Comparison of ENCODE assay signal across 8 mouse cellular contexts in genomic region chr5:36396011-36396410, GRCm38 (mm10). TPM values are rescaled to one million over a fixed set of nuclear protein-coding genes. Genes with fewer than 3 reads are reported as not detected.
DNase-seq lines count a peak whose midpoint lies in the region; ATAC-seq and TF ChIP-seq lines count a peak whose summit lies in the region.

No protein-coding gene starts in this region.

- ATAC-seq in frontal cortex, adult (ENCODE audit: low TSS enrichment), result peak; percentile 29; the same call in 1 of the 2 replicates
- ATAC-seq in hindbrain, embryonic 12.5 days (ENCODE audit: low FRiP score), result no peak
- peak; percentile 69 for ATAC-seq in megakaryocyte progenitor cell, adult 5-6 weeks (replicated peaks; ENCODE audit: poor library complexity)

- peak; percentile 53 for TF ChIP-seq CTCF in cerebellum, adult 2 months (IDR thresholded peaks at IDR 0.05; ENCODE audit: borderline replicate concordance, insufficient read depth, low read depth, low read length)

- H3K36me3 ChIP-seq in hindbrain, embryonic 12.5 days, result no peaks in the 10 kb centered on the region

- TF ChIP-seq POLR2A in cerebellum, adult 2 months (IDR thresholded peaks at IDR 0.05; ENCODE audit: borderline replicate concordance, insufficient read depth, low read length), result no peak

- no peak overlapping the region for H3K27ac ChIP-seq in cerebellum, adult 2 months (ENCODE audit: insufficient read depth, low read length)
- no peak overlapping the region for H3K27ac ChIP-seq in hindbrain, embryonic 12.5 days

- WGBS in cerebellum, adult 2 months, result 32% methylated on average over 3 of the region's 3 CpGs
- WGBS in hindbrain, embryonic 12.5 days, result 68% methylated on average over 3 of the region's 3 CpGs

- no peaks in the 10 kb centered on the region; the same call in 1 of the 2 replicates for H3K4me1 ChIP-seq in cerebellum, adult 2 months (ENCODE audit: control insufficient read depth, insufficient read depth, low read length)
- H3K4me1 ChIP-seq in hindbrain, embryonic 12.5 days, result peaks cover 38% of the 10 kb centered on the region

- H3K9ac ChIP-seq in hindbrain, embryonic 12.5 days, result no peak overlapping the region

- no peak overlapping the region for H3K4me3 ChIP-seq in cerebellum, adult 2 months (replicated peaks; ENCODE audit: insufficient read depth, low read depth, low read length)
- H3K4me3 ChIP-seq in hindbrain, embryonic 12.5 days, result peak overlapping the region; percentile 71; the same call in 1 of the 2 replicates

- H3K4me2 ChIP-seq in hindbrain, embryonic 12.5 days (replicated peaks), result peak overlapping the region; percentile 92

- no peaks in the 10 kb centered on the region for H3K9me3 ChIP-seq in hindbrain, embryonic 12.5 days (replicated peaks)

- peaks cover 2% of the 10 kb centered on the region; the same call in 1 of the 2 replicates for H3K27me3 ChIP-seq in cerebellum, adult 2 months (ENCODE audit: control insufficient read depth, insufficient read depth, low read length)
- H3K27me3 ChIP-seq in hindbrain, embryonic 12.5 days, result peaks cover 12% of the 10 kb centered on the region; the same call in 1 of the 2 replicates

- DNase-seq in Muller cell, postnatal 12 days (ENCODE audit: inconsistent ontology term), result peak; percentile 63
- peak; percentile 21 to 37 for DNase-seq in cerebellum, adult 2 months
- DNase-seq in layer of hippocampus, postnatal 14 days (ENCODE audit: low spot score in 2 of 2), result peak; percentile 84 to 89
- DNase-seq in right cerebral cortex, postnatal 4 days, result peak; percentile 84
- peak; percentile 68 to 78 for DNase-seq in urinary bladder, postnatal 4 days (ENCODE audit: low spot score in 2 of 2)

RNA-seq across cellular contexts. Expression of gene Sorcs2, which starts 1.9 kb away (rescaled TPM):
- polyA plus RNA-seq in cerebellum, adult 2 months (2012; rRNA removed), result 8.0 and 8.7 TPM in 2 replicates
- polyA plus RNA-seq in hindbrain, embryonic 12.5 days (2016; fragmentation: Nextera tagmentation; extraction: Ambion mirVana), result 17.2 and 17.5 TPM in 2 replicates
- total RNA-seq in layer of hippocampus, postnatal 14 days (2021), result 10 to 100 TPM; 54.7 to 58.8 TPM
- not detected in 2 replicates for total RNA-seq in megakaryocyte progenitor cell, adult 5-6 weeks (2015)
- total RNA-seq in megakaryocyte progenitor cell, adult 5-6 weeks (2017), result not detected in 2 replicates

Comparison
In these comparisons a context has a peak if more than half of its experiments do, and no peak if none do; other contexts are left out.
1. DNase-seq: peak in every context shown above with its lines; median percentile 86 in layer of hippocampus, postnatal 14 days; 84 in right cerebral cortex, postnatal 4 days; 73 in urinary bladder, postnatal 4 days; 63 in Muller cell, postnatal 12 days; 29 in cerebellum, adult 2 months.
2. RNA of gene Sorcs2, which starts 1.9 kb away (total RNA-seq): 54.7 to 58.8 TPM in layer of hippocampus, postnatal 14 days; not detected in megakaryocyte progenitor cell, adult 5-6 weeks; every median in the first group is over 10 times any median in the second.